Mouse (Mus musculus) hindbrain, embryonic 14.5 days (tissue): ENCODE data around the gene Rnf144b. TPM values are rescaled to one million over a fixed set of nuclear protein-coding genes. Genes with fewer than 3 reads are reported as not detected.

Experiments
- ATAC-seq: fragments of 200-750 bp; cut with Nextera tagmentation; 2 replicates; pipeline ENCODE4 v1.8.0; 2017; ENCODE audit warnings: moderate number of reproducible peaks, mild to moderate bottlenecking, moderate TSS enrichment, moderate library complexity; ENCODE audit not compliant: low FRiP score
- DNase-seq: peaks from one replicate; pipeline ENCODE4 v3.0.0-alpha.2; 2015; ENCODE audit warnings: low spot score
- H3K27ac ChIP-seq: fragments of 300-500 bp; sonication (generic); 2 replicates; pipeline ENCODE4 v1.5.1; 2014; ENCODE audit warnings: mild to moderate bottlenecking, moderate library complexity
- H3K27me3 ChIP-seq: fragments of 300-500 bp; sonication (generic); 2 replicates; pipeline ENCODE4 v1.6.1; 2014; ENCODE audit warnings: mild to moderate bottlenecking, low read length, mixed read lengths; ENCODE audit not compliant: control insufficient read depth, insufficient read depth
- H3K36me3 ChIP-seq: fragments of 300-500 bp; sonication (generic); replicated peaks from 2 replicates; pipeline ENCODE4 v1.6.1; 2014; ENCODE audit not compliant: control insufficient read depth, insufficient read depth
- H3K4me1 ChIP-seq: fragments of 300-500 bp; sonication (generic); replicated peaks from 2 replicates; pipeline ENCODE4 v1.6.1; 2014; ENCODE audit warnings: antibody characterized with exemption, low read length, mixed read lengths; ENCODE audit not compliant: control insufficient read depth, insufficient read depth
- H3K4me2 ChIP-seq: fragments of 300-500 bp; sonication (generic); replicated peaks from 2 replicates; pipeline ENCODE4 v1.6.1; 2014; ENCODE audit warnings: mild to moderate bottlenecking, moderate library complexity
- H3K4me3 ChIP-seq: fragments of 300-500 bp; sonication (generic); replicated peaks from 2 replicates; pipeline ENCODE4 v1.5.1; 2014; ENCODE audit warnings: mild to moderate bottlenecking, low read length
- H3K9ac ChIP-seq: fragments of 300-500 bp; sonication (generic); 2 replicates; pipeline ENCODE4 v1.6.1; 2014
- H3K9me3 ChIP-seq: fragments of 300-500 bp; sonication (generic); 2 replicates; pipeline ENCODE4 v1.6.1; 2016; ENCODE audit warnings: low read length; ENCODE audit not compliant: control insufficient read depth
- WGBS: fragments of 180-500 bp; shearing (Covaris S2); extraction: QIAGEN DNeasy Blood & Tissue Kit; methylation state at CpG from one replicate; pipeline ENCODE4 v1.1.7; 2014; 5-methylcytosine and 5-hydroxymethylcytosine counted together
- polyA plus RNA-seq: library from polyadenylated mRNA; unstranded; fragments of >200 nt; fragmentation: Nextera tagmentation; extraction: Ambion mirVana; gene quantifications from 2 replicates; pipeline ENCODE4 v1.2.1, GENCODE M21; 2014

Rnf144b gene
- polyA plus RNA-seq, 1 experiment from 2014 or later, result 1.7 TPM

- 90% methylated on average over 7 of the region's 7 CpGs for WGBS
- no peak for DNase-seq
- H3K27me3 ChIP-seq, result no peaks in the 10 kb centered on the region
- H3K27ac ChIP-seq, result no peak overlapping the region
- no peaks in the 10 kb centered on the region for H3K9me3 ChIP-seq
- H3K4me3 ChIP-seq, result no peak overlapping the region
- peaks cover 63% of the 10 kb centered on the region for H3K36me3 ChIP-seq
- H3K4me1 ChIP-seq, result peaks cover 9% of the 10 kb centered on the region
- no peak for ATAC-seq
- no peak overlapping the region for H3K9ac ChIP-seq
- no peak overlapping the region for H3K4me2 ChIP-seq
Observed at GRCm38 (mm10) chr13:47099265-47099664, 23.2 kb upstream of the Rnf144b start.

GRCm38 (mm10) chr13:47100587-47100986 is 21.9 kb upstream of the Rnf144b start:
- no peaks in the 10 kb centered on the region for H3K9me3 ChIP-seq
- no peaks in the 10 kb centered on the region for H3K27me3 ChIP-seq
- ATAC-seq (no peak), DNase-seq (no peak)
- H3K9ac ChIP-seq, result no peak overlapping the region
- H3K4me1 ChIP-seq, result peaks cover 16% of the 10 kb centered on the region
- 85% methylated on average over 2 of the region's 2 CpGs for WGBS
- H3K4me2 ChIP-seq, result no peak overlapping the region
- no peak overlapping the region for H3K27ac ChIP-seq
- peaks cover 51% of the 10 kb centered on the region for H3K36me3 ChIP-seq
- no peak overlapping the region for H3K4me3 ChIP-seq

- no peak overlapping the region for H3K27ac ChIP-seq
- H3K36me3 ChIP-seq, result peaks cover 19% of the 10 kb centered on the region
- no peak for ATAC-seq
- WGBS, result 23% methylated on average over 2 of the region's 2 CpGs
- H3K9me3 ChIP-seq, result no peaks in the 10 kb centered on the region
- H3K4me3 ChIP-seq, result peak overlapping the region; percentile 99
- no peak for DNase-seq
- peaks cover 21% of the 10 kb centered on the region for H3K4me1 ChIP-seq
- H3K9ac ChIP-seq, result no peak overlapping the region
- H3K27me3 ChIP-seq, result no peaks in the 10 kb centered on the region
- H3K4me2 ChIP-seq, result peak overlapping the region; percentile 82
Observed at GRCm38 (mm10) chr13:47104146-47104545, 18.3 kb upstream of the Rnf144b start.

- peak overlapping the region; percentile 92 for H3K9ac ChIP-seq
- DNase-seq, result peak; percentile 61
- no peaks in the 10 kb centered on the region for H3K9me3 ChIP-seq
- WGBS, result under 1% methylated on average over 25 of the region's 25 CpGs
- peaks cover 12% of the 10 kb centered on the region for H3K36me3 ChIP-seq
- peaks cover 21% of the 10 kb centered on the region for H3K4me1 ChIP-seq
- no peaks in the 10 kb centered on the region for H3K27me3 ChIP-seq
- peak overlapping the region; percentile 82 for H3K4me2 ChIP-seq
- H3K27ac ChIP-seq, result peak overlapping the region; percentile 98
- ATAC-seq, result no peak
- H3K4me3 ChIP-seq, result peak overlapping the region; percentile 99
Observed at GRCm38 (mm10) chr13:47104856-47105541, 17.5 kb upstream of the Rnf144b start.

GRCm38 (mm10) chr13:47105711-47106579 is 16.5 kb upstream of the Rnf144b start, which contains the start of gene Dek:
TSS of gene Dek (minus strand) at chr13:47106201.
- DNase-seq, result peak; percentile 86
- no peaks in the 10 kb centered on the region for H3K9me3 ChIP-seq
- under 1% methylated on average over 122 of the region's 129 CpGs for whole genome bisulfite sequencing
- H3K27me3 ChIP-seq, result no peaks in the 10 kb centered on the region
- H3K27ac ChIP-seq, result peak within 1 kb of the TSS; percentile 98
- H3K4me1 ChIP-seq, result peaks cover 21% of the 10 kb centered on the region
- H3K4me3 ChIP-seq, result peak within 1 kb of the TSS; percentile 99
- H3K9ac ChIP-seq, result peak within 1 kb of the TSS; percentile 92
- H3K36me3 ChIP-seq, result peaks cover 6% of the 10 kb centered on the region
- peak within 1 kb of the TSS; percentile 82 for H3K4me2 ChIP-seq
- peak; percentile 94 for ATAC-seq

- Histone ChIP-seq H3K27me3 (no peaks in the 10 kb centered on the region), H3K4me1 (peaks cover 21% of the 10 kb centered on the region), H3K36me3 (peaks cover under 1% of the 10 kb centered on the region; the same call in 1 of the 2 replicates), H3K9me3 (no peaks in the 10 kb centered on the region), H3K4me2 (peak overlapping the region; percentile 82), H3K9ac (peak overlapping the region; percentile 92), H3K27ac (peak overlapping the region; percentile 98), H3K4me3 (peak overlapping the region; percentile 99)
- no peak for DNase-seq
- WGBS, result under 1% methylated on average over 20 of the region's 20 CpGs
- peak; percentile 29 for ATAC-seq
Observed at GRCm38 (mm10) chr13:47106580-47106888, 15.9 kb upstream of the Rnf144b start.

GRCm38 (mm10) chr13:47109239-47109638 is 13.2 kb upstream of the Rnf144b start:
- WGBS, result 90% methylated on average over 2 of the region's 2 CpGs
- H3K4me1 ChIP-seq, result peaks cover 13% of the 10 kb centered on the region
- H3K9me3 ChIP-seq, result no peaks in the 10 kb centered on the region
- H3K4me2 ChIP-seq, result no peak overlapping the region
- DNase-seq (no peak), ATAC-seq (no peak)
- no peaks in the 10 kb centered on the region for H3K27me3 ChIP-seq
- H3K27ac ChIP-seq, result no peak overlapping the region
- H3K36me3 ChIP-seq, result no peaks in the 10 kb centered on the region
- no peak overlapping the region for H3K9ac ChIP-seq
- no peak overlapping the region for H3K4me3 ChIP-seq

GRCm38 (mm10) chr13:47111185-47111584 is 11.3 kb upstream of the Rnf144b start:
- H3K9me3 ChIP-seq, result no peaks in the 10 kb centered on the region
- 85% methylated on average over 3 of the region's 3 CpGs for WGBS
- H3K9ac ChIP-seq, result no peak overlapping the region

GRCm38 (mm10) chr13:47112056-47112455 is 10.4 kb upstream of the Rnf144b start:
- no peak overlapping the region for H3K27ac ChIP-seq
- DNase-seq (no peak), ATAC-seq (no peak)
- no peaks in the 10 kb centered on the region for H3K9me3 ChIP-seq
- 0 out of 2 replicates have a peak, but pooled peaks cover under 1% of the 10 kb centered on the region for H3K4me1 ChIP-seq
- no peaks in the 10 kb centered on the region for H3K27me3 ChIP-seq
- H3K4me2 ChIP-seq, result no peak overlapping the region
- WGBS, result 98% methylated on average over 3 of the region's 3 CpGs
- no peaks in the 10 kb centered on the region for H3K36me3 ChIP-seq
- H3K4me3 ChIP-seq, result no peak overlapping the region
- H3K9ac ChIP-seq, result no peak overlapping the region

More at GRCm38 (mm10) chr13:47111185-47111584, 11.3 kb upstream of the Rnf144b start:
- Histone ChIP-seq H3K4me3 (no peak overlapping the region), H3K27ac (no peak overlapping the region), H3K36me3 (no peaks in the 10 kb centered on the region), H3K4me2 (no peak overlapping the region), H3K4me1 (0 out of 2 replicates have a peak, but pooled peaks cover 5% of the 10 kb centered on the region), H3K27me3 (no peaks in the 10 kb centered on the region)
- ATAC-seq, result no peak
- DNase-seq, result no peak
